7 mouse cellular contexts compared by ENCODE assay signal in genomic region chr1:22268581-22269359, GRCm38 (mm10).
DNase-seq lines count a peak whose midpoint lies in the region; ATAC-seq and TF ChIP-seq lines count a peak whose summit lies in the region.

No protein-coding gene starts in this region.

- 0 out of 2 replicates have a peak, but pooled peaks cover 6% of the 10 kb centered on the region for H3K4me1 ChIP-seq in midbrain, postnatal 0 days (ENCODE audit: insufficient read depth, low read length)

- no peaks in the 10 kb centered on the region; the same call in 1 of the 2 replicates for H3K27me3 ChIP-seq in midbrain, postnatal 0 days (ENCODE audit: insufficient read depth, low read length)
- H3K27me3 ChIP-seq in splenic B cell, adult 2 months (ENCODE audit: control insufficient read depth, insufficient read depth, low read length, poor library complexity, severe bottlenecking) = no peaks in the 10 kb centered on the region

- no peaks in the 10 kb centered on the region for H3K9me3 ChIP-seq in midbrain, postnatal 0 days (ENCODE audit: low read length)

- H3K27ac ChIP-seq in midbrain, postnatal 0 days (ENCODE audit: low read depth, low read length) = no peak overlapping the region

- H3K4me3 ChIP-seq in midbrain, postnatal 0 days (ENCODE audit: low read depth, low read length) = no peak overlapping the region

- no peaks in the 10 kb centered on the region for H3K36me3 ChIP-seq in midbrain, postnatal 0 days (ENCODE audit: insufficient read depth, low read length)
- no peaks in the 10 kb centered on the region for H3K36me3 ChIP-seq in splenic B cell, adult 2 months (ENCODE audit: control insufficient read depth, insufficient read depth, low read length, poor library complexity, severe bottlenecking)

- peak; percentile 100 for TF ChIP-seq CTCF in midbrain, postnatal 0 days (IDR thresholded peaks at IDR 0.05)

- ATAC-seq in midbrain, postnatal 0 days (ENCODE audit: low FRiP score) = peak; percentile 64; the same call in 1 of the 2 replicates

- intact Hi-C loops in left cerebral cortex, postnatal 4 days (cut with DNase I) = loop anchor here (5.0 to 10.0 kb wide), 2 partner anchors 306 to 1334 kb away; partner anchors contain the start of gene Kcnq5

- 37% methylated on average over 15 of the region's 15 CpGs for WGBS in midbrain, postnatal 0 days

- no peak overlapping the region for H3K4me2 ChIP-seq in midbrain, postnatal 0 days (ENCODE audit: low read depth, low read length, poor library complexity, severe bottlenecking)

- H3K9ac ChIP-seq in midbrain, postnatal 0 days (replicated peaks; ENCODE audit: low read length, poor library complexity, severe bottlenecking) = no peak overlapping the region

- DNase-seq in adrenal gland, adult 8-10 months = peak; percentile 29
- DNase-seq in embryo, embryonic 11 days = peak; percentile 77
- DNase-seq in gastrocnemius, postnatal 4 days (ENCODE audit: low spot score in 2 of 2) = peak; percentile 44 to 67
- peak; percentile 61 for DNase-seq in kidney, adult 11 months
- DNase-seq in left cerebral cortex, postnatal 4 days = peak; percentile 82
- peak; percentile 85 for DNase-seq in midbrain, postnatal 0 days (ENCODE audit: low spot score)
- peak; percentile 72 for DNase-seq in splenic B cell, adult 2 months (ENCODE audit: low read depth, low spot score)

Comparison
In these comparisons a context has a peak if more than half of its experiments do, and no peak if none do; other contexts are left out.
1. DNase-seq: peak in every context shown above with its lines; median percentile 85 in midbrain, postnatal 0 days; 82 in left cerebral cortex, postnatal 4 days; 77 in embryo, embryonic 11 days; 72 in splenic B cell, adult 2 months; 61 in kidney, adult 11 months; 56 in gastrocnemius, postnatal 4 days; 29 in adrenal gland, adult 8-10 months.